Mouse (Mus musculus) embryonic facial prominence, embryonic 13.5 days (tissue): ENCODE results near the gene Rab11fip3. TPM values are rescaled to one million over a fixed set of nuclear protein-coding genes. Genes with fewer than 3 reads are reported as not detected.

Experiments
- ATAC-seq: fragments of 200-750 bp; cut with Nextera tagmentation; 2 replicates; pipeline ENCODE4 v1.8.0; 2017; ENCODE audit warnings: low read depth; ENCODE audit not compliant: insufficient number of reproducible peaks, insufficient read depth, low FRiP score, low TSS enrichment
- H3K27ac ChIP-seq: fragments of 300-500 bp; sonication (generic); 2 replicates; pipeline ENCODE4 v1.5.1; 2015; ENCODE audit warnings: moderate library complexity, mild to moderate bottlenecking, inconsistent platforms
- H3K27me3 ChIP-seq: fragments of 300-500 bp; sonication (generic); 2 replicates; pipeline ENCODE4 v1.6.1; 2015; ENCODE audit warnings: mild to moderate bottlenecking, inconsistent platforms
- H3K36me3 ChIP-seq: fragments of 300-500 bp; sonication (generic); 2 replicates; pipeline ENCODE4 v1.6.1; 2015; ENCODE audit warnings: mild to moderate bottlenecking, inconsistent platforms
- H3K4me1 ChIP-seq: fragments of 300-500 bp; sonication (generic); 2 replicates; pipeline ENCODE4 v1.6.1; 2015; ENCODE audit warnings: inconsistent platforms
- H3K4me2 ChIP-seq: fragments of 300-500 bp; sonication (generic); 2 replicates; pipeline ENCODE4 v1.6.1; 2015; ENCODE audit warnings: moderate library complexity, mild to moderate bottlenecking, inconsistent platforms
- H3K4me3 ChIP-seq: fragments of 300-500 bp; sonication (generic); 2 replicates; pipeline ENCODE4 v1.5.1; 2015; ENCODE audit warnings: mild to moderate bottlenecking, inconsistent platforms
- H3K9ac ChIP-seq: fragments of 300-500 bp; sonication (generic); 2 replicates; pipeline ENCODE4 v1.6.1; 2015; ENCODE audit warnings: mild to moderate bottlenecking, inconsistent platforms
- H3K9me3 ChIP-seq: fragments of 300-500 bp; sonication (generic); 2 replicates; pipeline ENCODE4 v1.6.1; 2016; ENCODE audit warnings: inconsistent platforms
- WGBS: fragments of 180-500 bp; shearing (Covaris S2); methylation state at CpG from one replicate; pipeline ENCODE4 v1.1.7; 2015; ENCODE audit warnings: mixed read lengths; 5-methylcytosine and 5-hydroxymethylcytosine counted together
- polyA plus RNA-seq: library from polyadenylated mRNA; unstranded; fragments of >200 nt; fragmentation: Nextera tagmentation; extraction: Ambion mirVana; gene quantifications from 2 replicates; pipeline ENCODE4 v1.2.1, GENCODE M21; 2015

Rab11fip3 gene
- polyA plus RNA-seq, 1 experiment from 2014 or later: 22.8 TPM

DNA sequence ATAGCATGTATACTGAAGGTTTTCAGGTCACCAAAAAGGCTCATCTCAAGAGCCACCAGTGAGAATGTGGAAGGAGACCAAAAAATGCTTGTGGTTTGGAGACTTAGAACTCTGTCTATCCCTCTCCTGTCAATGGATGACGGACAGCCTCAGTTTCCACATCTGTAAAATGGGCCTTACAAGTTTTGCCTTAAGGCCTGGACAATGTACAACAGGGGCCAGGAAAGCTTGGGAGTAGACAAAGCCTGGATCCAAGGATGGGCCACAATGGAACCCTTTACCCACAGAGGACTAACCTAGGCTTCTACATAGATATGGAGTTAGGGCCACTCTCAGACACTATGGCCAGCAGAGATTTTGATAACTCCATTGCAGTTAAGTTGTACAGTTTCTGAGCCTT, 85.3 kb downstream of the Rab11fip3 start:
- WGBS: 98% methylated on average over 1 of the region's 1 CpGs
- H3K27ac ChIP-seq: no peak overlapping the region

GRCm38 (mm10) chr17:25982913-25983312, 86.4 kb downstream of the Rab11fip3 start:
- Histone ChIP-seq H3K4me2 (no peak overlapping the region), H3K4me1 (peaks cover 38% of the 10 kb centered on the region), H3K9ac (0 out of 2 replicates have a peak overlapping the region, but pooled peaks have one; percentile 27), H3K9me3 (no peaks in the 10 kb centered on the region), H3K27me3 (no peaks in the 10 kb centered on the region), H3K27ac (no peak overlapping the region), H3K4me3 (no peak overlapping the region), H3K36me3 (peaks cover 2% of the 10 kb centered on the region)
- no peak for ATAC-seq
- 92% methylated on average over 3 of the region's 3 CpGs for WGBS

More for the DNA sequence above, 85.3 kb downstream of the Rab11fip3 start:
- H3K4me1 ChIP-seq: peaks cover 38% of the 10 kb centered on the region
- peak overlapping the region; percentile 86 for H3K4me2 ChIP-seq
- no peaks in the 10 kb centered on the region; the same call in 1 of the 2 replicates for H3K36me3 ChIP-seq
- no peak for ATAC-seq
- no peaks in the 10 kb centered on the region for H3K27me3 ChIP-seq
- H3K9ac ChIP-seq: peak overlapping the region; percentile 96
- no peaks in the 10 kb centered on the region for H3K9me3 ChIP-seq
- H3K4me3 ChIP-seq: peak overlapping the region; percentile 72

DNA sequence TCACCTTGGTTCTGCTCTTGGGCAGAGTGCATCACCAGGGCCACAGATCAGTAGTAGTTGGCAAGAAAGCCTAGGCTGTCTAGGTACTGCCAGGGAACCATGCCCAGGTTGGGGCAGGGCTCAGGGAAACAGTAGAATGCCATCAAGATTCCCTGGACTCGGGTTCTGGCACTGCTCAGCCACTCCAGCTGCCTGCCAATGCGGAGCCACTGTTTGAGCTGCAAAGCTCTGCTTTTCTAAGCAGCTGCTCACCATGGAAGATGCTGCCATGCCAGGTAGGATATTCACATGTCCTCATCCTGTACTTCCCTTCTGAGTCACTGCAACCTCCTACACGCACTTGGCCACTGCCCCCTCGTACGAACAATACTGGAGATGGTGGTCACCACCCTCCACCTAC, 88.5 kb downstream of the Rab11fip3 start:
- Histone ChIP-seq H3K27me3 (no peaks in the 10 kb centered on the region), H3K36me3 (peaks cover 7% of the 10 kb centered on the region; the same call in 1 of the 2 replicates), H3K4me2 (no peak overlapping the region), H3K27ac (no peak overlapping the region), H3K9ac (peak overlapping the region; percentile 33; the same call in 1 of the 2 replicates), H3K4me1 (peaks cover 33% of the 10 kb centered on the region), H3K4me3 (no peak overlapping the region), H3K9me3 (no peaks in the 10 kb centered on the region)
- 85% methylated on average over 5 of the region's 5 CpGs for WGBS
- no peak for ATAC-seq

DNA sequence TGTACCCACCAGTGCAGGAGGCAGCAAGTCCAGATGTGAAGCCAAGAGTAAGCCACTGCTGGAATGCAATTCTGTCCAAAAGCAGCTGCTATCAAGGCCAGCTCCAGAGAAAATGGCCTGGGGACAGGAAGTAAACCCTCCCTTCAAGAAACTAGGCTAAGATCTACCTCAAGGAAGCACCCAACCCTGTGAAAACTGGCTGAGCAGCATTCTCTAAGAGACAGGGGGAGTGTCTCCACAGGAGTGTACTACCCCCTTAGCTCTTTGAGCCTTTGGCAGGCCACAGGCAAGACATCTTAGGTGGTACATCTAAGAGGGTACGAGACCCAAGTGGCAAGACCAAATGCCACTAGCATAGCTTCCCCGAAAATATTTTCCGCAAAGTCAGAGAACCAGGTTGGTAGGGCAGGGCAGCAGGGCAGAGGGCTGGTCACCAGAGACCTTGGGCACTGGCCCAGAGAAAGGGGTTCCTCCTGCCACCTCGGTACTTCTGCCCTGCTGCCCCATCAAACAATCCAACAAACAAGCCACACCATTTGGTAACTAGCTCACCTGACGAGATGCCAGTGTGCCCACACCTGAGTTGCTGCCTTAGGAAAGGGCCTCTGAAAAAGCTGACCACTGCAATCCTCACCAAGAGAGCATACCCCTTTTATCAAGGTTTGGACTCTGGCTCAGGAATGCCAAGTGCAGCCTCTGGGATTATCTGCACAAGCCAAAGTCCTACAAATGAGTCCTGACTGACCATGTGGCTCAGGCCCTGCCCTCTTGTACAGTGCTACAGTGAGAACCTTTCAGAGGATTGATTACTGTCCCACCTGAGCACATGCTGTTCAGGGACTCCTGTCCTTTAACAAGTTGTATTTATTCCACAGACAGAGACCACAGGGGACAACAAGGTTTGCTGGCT, 89.3 kb downstream of the Rab11fip3 start:
- ATAC-seq: no peak
- Histone ChIP-seq H3K36me3 (peaks cover 7% of the 10 kb centered on the region; the same call in 1 of the 2 replicates), H3K4me2 (no peak overlapping the region), H3K9me3 (no peaks in the 10 kb centered on the region), H3K4me1 (peaks cover 35% of the 10 kb centered on the region), H3K27ac (peak overlapping the region; percentile 33; the same call in 1 of the 2 replicates), H3K9ac (no peak overlapping the region), H3K27me3 (no peaks in the 10 kb centered on the region), H3K4me3 (no peak overlapping the region)
- 81% methylated on average over 5 of the region's 5 CpGs for WGBS

DNA sequence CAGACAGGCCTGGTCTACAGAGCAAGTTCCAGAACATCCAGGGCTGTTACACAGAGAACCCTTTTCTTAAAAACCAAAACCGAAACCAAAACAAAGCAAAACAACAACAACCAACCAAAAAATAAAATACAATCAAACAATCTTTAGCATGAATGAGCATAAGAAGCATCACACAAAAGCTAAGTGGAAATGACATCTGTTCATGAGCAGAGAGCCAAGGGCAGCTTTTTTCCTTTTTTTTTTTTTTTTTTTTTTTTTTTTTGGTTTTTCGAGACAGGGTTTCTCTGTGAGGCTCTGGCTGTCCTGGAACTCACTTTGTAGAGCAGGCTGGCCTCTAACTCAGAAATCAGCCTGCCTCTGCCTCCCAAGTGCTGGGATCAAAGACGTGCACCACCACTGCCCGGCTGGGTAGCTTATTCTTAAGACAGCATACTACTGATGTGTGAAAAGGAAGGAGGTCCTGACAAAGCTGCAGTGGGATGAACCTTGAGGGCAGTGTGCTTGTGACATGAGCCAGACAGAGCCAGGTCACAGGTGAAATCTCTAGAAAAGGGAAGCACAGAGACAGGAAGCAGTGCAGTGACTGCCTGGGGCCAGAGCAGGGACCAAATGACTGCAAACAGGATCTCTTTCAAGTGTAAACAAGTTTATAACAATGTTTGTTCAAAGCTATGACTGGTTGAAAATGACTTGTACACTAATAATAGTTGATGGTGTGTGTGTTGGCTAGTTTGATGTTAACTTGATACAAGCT, 98.2 kb downstream of the Rab11fip3 start:
- H3K27ac ChIP-seq: no peak overlapping the region
- H3K27me3 ChIP-seq: no peaks in the 10 kb centered on the region
- WGBS: 85% methylated on average over 4 of the region's 4 CpGs

GRCm38 (mm10) chr17:25970448-25970847, 98.9 kb downstream of the Rab11fip3 start:
- Histone ChIP-seq H3K36me3 (peaks cover 20% of the 10 kb centered on the region), H3K9ac (no peak overlapping the region), H3K4me1 (peaks cover 20% of the 10 kb centered on the region), H3K9me3 (no peaks in the 10 kb centered on the region), H3K4me2 (no peak overlapping the region), H3K4me3 (no peak overlapping the region), H3K27ac (no peak overlapping the region), H3K27me3 (no peaks in the 10 kb centered on the region)
- WGBS: 93% methylated on average over 9 of the region's 9 CpGs
- ATAC-seq: no peak

More for the DNA sequence above, 98.2 kb downstream of the Rab11fip3 start:
- H3K4me3 ChIP-seq: no peak overlapping the region
- peaks cover 18% of the 10 kb centered on the region for H3K36me3 ChIP-seq
- H3K4me1 ChIP-seq: peaks cover 20% of the 10 kb centered on the region
- ATAC-seq: no peak
- no peaks in the 10 kb centered on the region for H3K9me3 ChIP-seq
- no peak overlapping the region for H3K9ac ChIP-seq
- no peak overlapping the region for H3K4me2 ChIP-seq

- peaks cover 42% of the 10 kb centered on the region for H3K36me3 ChIP-seq
- H3K4me2 ChIP-seq: no peak overlapping the region
- no peaks in the 10 kb centered on the region for H3K9me3 ChIP-seq
- no peak for ATAC-seq
- H3K27ac ChIP-seq: no peak overlapping the region
- H3K4me3 ChIP-seq: no peak overlapping the region
- no peak overlapping the region for H3K9ac ChIP-seq
- H3K27me3 ChIP-seq: no peaks in the 10 kb centered on the region
- 81% methylated on average over 1 of the region's 1 CpGs for WGBS
- peaks cover 6% of the 10 kb centered on the region; the same call in 1 of the 2 replicates for H3K4me1 ChIP-seq
Observed at GRCm38 (mm10) chr17:25968176-25968575, 101.2 kb downstream of the Rab11fip3 start.

GRCm38 (mm10) chr17:25967652-25968051, 101.7 kb downstream of the Rab11fip3 start:
- Histone ChIP-seq H3K4me2 (no peak overlapping the region), H3K9ac (no peak overlapping the region), H3K4me1 (peaks cover under 1% of the 10 kb centered on the region; the same call in 1 of the 2 replicates), H3K36me3 (peaks cover 43% of the 10 kb centered on the region), H3K9me3 (no peaks in the 10 kb centered on the region), H3K4me3 (no peak overlapping the region), H3K27me3 (no peaks in the 10 kb centered on the region), H3K27ac (no peak overlapping the region)
- no peak for ATAC-seq
- 72% methylated on average over 3 of the region's 3 CpGs for WGBS

DNA sequence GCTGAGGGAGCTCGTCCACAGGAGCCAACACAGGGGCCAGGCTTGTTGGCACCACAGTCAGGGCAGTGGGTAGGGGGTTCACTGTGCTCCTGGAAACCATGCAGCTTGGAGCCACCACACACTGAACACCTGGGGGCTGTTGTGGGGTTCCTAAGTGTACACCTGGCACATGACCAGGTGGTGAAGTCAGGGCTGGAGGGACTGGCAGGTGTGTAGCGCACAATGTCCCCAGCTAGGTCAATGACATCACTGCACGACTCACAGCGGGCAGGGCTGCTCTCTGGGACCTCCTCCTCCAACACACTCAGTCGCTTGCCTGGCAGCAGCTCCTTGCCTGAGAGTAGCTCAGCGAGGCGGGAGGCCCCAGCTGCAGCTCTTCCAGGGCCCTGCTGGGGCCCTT, 105.1 kb downstream of the Rab11fip3 start:
- no peaks in the 10 kb centered on the region for H3K4me1 ChIP-seq
- no peaks in the 10 kb centered on the region for H3K9me3 ChIP-seq
- 90% methylated on average over 7 of the region's 7 CpGs for WGBS
- no peak for ATAC-seq
- H3K27ac ChIP-seq: no peak overlapping the region
- peaks cover 70% of the 10 kb centered on the region for H3K36me3 ChIP-seq
- H3K9ac ChIP-seq: no peak overlapping the region
- H3K4me3 ChIP-seq: no peak overlapping the region
- no peaks in the 10 kb centered on the region for H3K27me3 ChIP-seq
- H3K4me2 ChIP-seq: no peak overlapping the region

- Histone ChIP-seq H3K4me2 (no peak overlapping the region), H3K4me1 (no peaks in the 10 kb centered on the region), H3K9ac (no peak overlapping the region), H3K27me3 (no peaks in the 10 kb centered on the region), H3K36me3 (peaks cover 87% of the 10 kb centered on the region), H3K27ac (no peak overlapping the region), H3K4me3 (no peak overlapping the region), H3K9me3 (no peaks in the 10 kb centered on the region)
- WGBS: 88% methylated on average over 7 of the region's 7 CpGs
- no peak for ATAC-seq
Observed at GRCm38 (mm10) chr17:25962413-25962905, 106.9 kb downstream of the Rab11fip3 start.

- ATAC-seq: no peak
- WGBS: 94% methylated on average over 5 of the region's 5 CpGs
- no peaks in the 10 kb centered on the region for H3K9me3 ChIP-seq
- H3K9ac ChIP-seq: no peak overlapping the region
- H3K4me3 ChIP-seq: no peak overlapping the region
- H3K27ac ChIP-seq: no peak overlapping the region
- no peaks in the 10 kb centered on the region for H3K27me3 ChIP-seq
- peaks cover 87% of the 10 kb centered on the region for H3K36me3 ChIP-seq
- H3K4me1 ChIP-seq: 0 out of 2 replicates have a peak, but pooled peaks cover 4% of the 10 kb centered on the region
- H3K4me2 ChIP-seq: no peak overlapping the region
Observed at GRCm38 (mm10) chr17:25961566-25961965, 107.8 kb downstream of the Rab11fip3 start.
